Mouse (Mus musculus): ENCODE results near the gene Olfr620. TPM values are rescaled to one million over a fixed set of nuclear protein-coding genes. Genes with fewer than 3 reads are reported as not detected.

Gene Olfr620
- total RNA-seq (2023), result not detected in 2 replicates

GRCm38 (mm10) chr7:103612434-103612833 is at the start of gene Olfr620:
Gene Olfr620 (minus strand): TSS chr7:103612534.

GRCm38 (mm10) chr7:103642602-103643001 is 30.3 kb upstream of the Olfr620 start, which contains the start of gene Olfr622:
Gene Olfr622 (minus strand): TSS chr7:103642702.

GRCm38 (mm10) chr7:103600275-103600674 is 12.1 kb downstream of the Olfr620 start, which contains the start of gene Olfr619:
Gene Olfr619 (plus strand): TSS chr7:103600575.

GRCm38 (mm10) chr7:103589803-103590202 is 22.5 kb downstream of the Olfr620 start, which contains the start of gene Olfr618:
Gene Olfr618 (plus strand): TSS chr7:103590103.

GRCm38 (mm10) chr7:103572761-103573160 is 39.6 kb downstream of the Olfr620 start, which contains the start of gene Olfr617:
Gene Olfr617 (plus strand): TSS chr7:103573061.

GRCm38 (mm10) chr7:103569043-103569442 is 43.3 kb downstream of the Olfr620 start, which contains the start of gene Olfr616:
Gene Olfr616 (minus strand): TSS chr7:103569143.

GRCm38 (mm10) chr7:103555779-103556178 is 56.6 kb downstream of the Olfr620 start, which contains the start of gene Olfr615:
Gene Olfr615 (plus strand): TSS chr7:103556079.

Other genes starting within 250 kb of the Olfr620 start
- not detected in 2 replicates for gene Olfr601, start 249.9 kb downstream of the Olfr620 start, total RNA-seq (2023)
- not detected in 2 replicates for gene Olfr603, start 226.4 kb downstream of the Olfr620 start, total RNA-seq (2023)
- gene Usp17lc, start 197.5 kb downstream of the Olfr620 start, total RNA-seq (2023), result not detected in 2 replicates
- not detected in 2 replicates for gene Olfr605, start 167.1 kb downstream of the Olfr620 start, total RNA-seq (2023)
- not detected in 2 replicates for gene Olfr606, start 163.5 kb downstream of the Olfr620 start, total RNA-seq (2023)
- gene Olfr607, start 148.4 kb downstream of the Olfr620 start, total RNA-seq (2023), result not detected in 2 replicates
- not detected in 2 replicates for gene Olfr608, start 142.7 kb downstream of the Olfr620 start, total RNA-seq (2023)
- gene Olfr609, start 114.5 kb downstream of the Olfr620 start, total RNA-seq (2023), result not detected in 2 replicates
- gene Olfr610, start 100.4 kb downstream of the Olfr620 start, total RNA-seq (2023), result not detected in 2 replicates
- not detected in 2 replicates for gene Olfr611, start 91.7 kb downstream of the Olfr620 start, total RNA-seq (2023)
- not detected in 2 replicates for gene Olfr612, start 69.8 kb downstream of the Olfr620 start, total RNA-seq (2023)
- not detected in 2 replicates for gene Olfr613, start 64.5 kb downstream of the Olfr620 start, total RNA-seq (2023)
- gene Olfr615, start 56.5 kb downstream of the Olfr620 start, total RNA-seq (2023), result not detected in 2 replicates
- not detected in 2 replicates for gene Olfr616, start 43.4 kb downstream of the Olfr620 start, total RNA-seq (2023)
- not detected in 2 replicates for gene Olfr617, start 39.5 kb downstream of the Olfr620 start, total RNA-seq (2023)
- gene Olfr618, start 22.4 kb downstream of the Olfr620 start, total RNA-seq (2023), result not detected in 2 replicates
- not detected in 2 replicates for gene Olfr619, start 12.0 kb downstream of the Olfr620 start, total RNA-seq (2023)
- gene Olfr622, start 30.2 kb upstream of the Olfr620 start, total RNA-seq (2023), result not detected in 2 replicates
- gene Olfr623, start 51.2 kb upstream of the Olfr620 start, total RNA-seq (2023), result not detected in 2 replicates
- gene Olfr624, start 58.7 kb upstream of the Olfr620 start, total RNA-seq (2023), result not detected in 2 replicates
- gene Olfr625-ps1, start 70.2 kb upstream of the Olfr620 start, total RNA-seq (2023), result not detected in 2 replicates
- gene Olfr243, start 102.1 kb upstream of the Olfr620 start, total RNA-seq (2023), result not detected in 2 replicates
- not detected in 2 replicates for gene Olfr628, start 117.8 kb upstream of the Olfr620 start, total RNA-seq (2023)
- not detected in 2 replicates for gene Olfr629, start 132.4 kb upstream of the Olfr620 start, total RNA-seq (2023)
- gene Olfr630, start 144.8 kb upstream of the Olfr620 start, total RNA-seq (2023), result not detected in 2 replicates
- not detected in 2 replicates for gene Olfr69, start 159.1 kb upstream of the Olfr620 start, total RNA-seq (2023)
- not detected in 2 replicates for gene Olfr68, start 167.2 kb upstream of the Olfr620 start, total RNA-seq (2023)
- gene Olfr67, start 179.3 kb upstream of the Olfr620 start, total RNA-seq (2023), result not detected in 2 replicates
- gene Hbb-bt, start 201.5 kb upstream of the Olfr620 start, total RNA-seq (2023), result 16.2 and 21.8 TPM in 2 replicates
- 59.0 and 111 TPM in 2 replicates for gene Hbb-bs, start 215.6 kb upstream of the Olfr620 start, total RNA-seq (2023)
- gene Hbb-bh2, start 228.0 kb upstream of the Olfr620 start, total RNA-seq (2023), result not detected in 2 replicates
- not detected in 2 replicates for gene Hbb-bh1, start 230.6 kb upstream of the Olfr620 start, total RNA-seq (2023)
- gene Hbb-y, start 240.7 kb upstream of the Olfr620 start, total RNA-seq (2023), result not detected in 2 replicates